Mouse (Mus musculus): ENCODE data around the gene Trp53rkb. TPM values are rescaled to one million over a fixed set of nuclear protein-coding genes. Genes with fewer than 3 reads are reported as not detected.

The Trp53rkb gene
- polyA plus RNA-seq, 1 experiment from 2014 or later: 7.8 TPM

- no peaks in the 10 kb centered on the region for H3K4me1 ChIP-seq
- H3K4me3 ChIP-seq (replicated peaks): no peak overlapping the region
- no peaks in the 10 kb centered on the region for H3K9me3 ChIP-seq
- no peaks in the 10 kb centered on the region for H3K27me3 ChIP-seq (replicated peaks)
- peaks cover 13% of the 10 kb centered on the region; the same call in 1 of the 2 replicates for H3K36me3 ChIP-seq
- no peak for ATAC-seq (ENCODE audit: insufficient read depth, low FRiP score, low read depth)
- H3K4me2 ChIP-seq: no peak overlapping the region
- no peak overlapping the region for H3K9ac ChIP-seq
- 86% methylated on average over 7 of the region's 7 CpGs for WGBS
- no peak overlapping the region for H3K27ac ChIP-seq
These were observed 8.1 kb downstream of the Trp53rkb start for GRCm38 (mm10) chr2:166800473-166800857.

- WGBS: 64% methylated on average over 2 of the region's 2 CpGs
- no peak for ATAC-seq (ENCODE audit: insufficient read depth, low FRiP score, low read depth)
- H3K4me2 ChIP-seq: no peak overlapping the region
- peaks cover 7% of the 10 kb centered on the region; the same call in 1 of the 2 replicates for H3K36me3 ChIP-seq
- no peaks in the 10 kb centered on the region for H3K27me3 ChIP-seq (replicated peaks)
- H3K27ac ChIP-seq: no peak overlapping the region
- 0 out of 2 replicates have a peak, but pooled peaks cover 2% of the 10 kb centered on the region for H3K4me1 ChIP-seq
- no peak overlapping the region for H3K9ac ChIP-seq
- H3K9me3 ChIP-seq: no peaks in the 10 kb centered on the region
- no peak overlapping the region for H3K4me3 ChIP-seq (replicated peaks)
These were observed 9.1 kb downstream of the Trp53rkb start for GRCm38 (mm10) chr2:166801436-166801835.

GRCm38 (mm10) chr2:166803298-166803697, 11.0 kb downstream of the Trp53rkb start:
- H3K4me1 ChIP-seq: peaks cover 7% of the 10 kb centered on the region; the same call in 1 of the 2 replicates
- WGBS: 76% methylated on average over 3 of the region's 3 CpGs
- H3K9me3 ChIP-seq: no peaks in the 10 kb centered on the region
- no peak overlapping the region for H3K4me2 ChIP-seq
- H3K27ac ChIP-seq: no peak overlapping the region
- no peaks in the 10 kb centered on the region for H3K36me3 ChIP-seq
- H3K27me3 ChIP-seq (replicated peaks): no peaks in the 10 kb centered on the region
- no peak for ATAC-seq (ENCODE audit: insufficient read depth, low FRiP score, low read depth)
- no peak overlapping the region for H3K9ac ChIP-seq
- H3K4me3 ChIP-seq (replicated peaks): no peak overlapping the region

- Histone ChIP-seq H3K4me1 (peaks cover 7% of the 10 kb centered on the region; the same call in 1 of the 2 replicates), H3K36me3 (no peaks in the 10 kb centered on the region), H3K4me2 (peak within 1 kb of the TSS; percentile 91), H3K9me3 (no peaks in the 10 kb centered on the region), H3K27me3 (replicated peaks) (no peaks in the 10 kb centered on the region), H3K4me3 (replicated peaks) (peak within 1 kb of the TSS; percentile 85), H3K9ac (peak within 1 kb of the TSS; percentile 83), H3K27ac (peak within 1 kb of the TSS; percentile 85)
- ATAC-seq (ENCODE audit: insufficient read depth, low FRiP score, low read depth): peak; percentile 89
- WGBS: under 1% methylated on average over 71 of the region's 76 CpGs
These were observed 13.2 kb downstream of the Trp53rkb start, which contains the start of gene Arfgef2 for GRCm38 (mm10) chr2:166805250-166806172. Gene Arfgef2 (plus strand): TSS chr2:166805588.

GRCm38 (mm10) chr2:166806173-166806705, 13.9 kb downstream of the Trp53rkb start:
- H3K27me3 ChIP-seq (replicated peaks): no peaks in the 10 kb centered on the region
- ATAC-seq (ENCODE audit: insufficient read depth, low FRiP score, low read depth): peak; percentile 8; the same call in 1 of the 2 replicates
- no peaks in the 10 kb centered on the region for H3K36me3 ChIP-seq
- H3K4me1 ChIP-seq: peaks cover 7% of the 10 kb centered on the region; the same call in 1 of the 2 replicates
- H3K4me2 ChIP-seq: peak overlapping the region; percentile 91
- H3K27ac ChIP-seq: peak overlapping the region; percentile 85
- peak overlapping the region; percentile 85 for H3K4me3 ChIP-seq (replicated peaks)
- 16% methylated on average over 14 of the region's 14 CpGs for WGBS
- H3K9ac ChIP-seq: peak overlapping the region; percentile 83
- H3K9me3 ChIP-seq: no peaks in the 10 kb centered on the region

GRCm38 (mm10) chr2:166806813-166807212, 14.5 kb downstream of the Trp53rkb start:
- ATAC-seq (ENCODE audit: insufficient read depth, low FRiP score, low read depth): no peak
- Histone ChIP-seq H3K4me1 (peaks cover 7% of the 10 kb centered on the region; the same call in 1 of the 2 replicates), H3K9me3 (no peaks in the 10 kb centered on the region), H3K4me3 (replicated peaks) (peak overlapping the region; percentile 85; the same call in 1 of the 2 replicates), H3K9ac (no peak overlapping the region), H3K27ac (no peak overlapping the region), H3K36me3 (no peaks in the 10 kb centered on the region), H3K4me2 (peak overlapping the region; percentile 91), H3K27me3 (replicated peaks) (no peaks in the 10 kb centered on the region)
- WGBS: 72% methylated on average over 6 of the region's 6 CpGs

GRCm38 (mm10) chr2:166809499-166809898, 17.2 kb downstream of the Trp53rkb start:
- Histone ChIP-seq H3K4me3 (replicated peaks) (no peak overlapping the region), H3K4me1 (peaks cover 7% of the 10 kb centered on the region; the same call in 1 of the 2 replicates), H3K9me3 (no peaks in the 10 kb centered on the region), H3K27ac (no peak overlapping the region), H3K27me3 (replicated peaks) (no peaks in the 10 kb centered on the region), H3K9ac (no peak overlapping the region), H3K36me3 (no peaks in the 10 kb centered on the region), H3K4me2 (no peak overlapping the region)
- 88% methylated on average over 5 of the region's 5 CpGs for WGBS
- ATAC-seq (ENCODE audit: insufficient read depth, low FRiP score, low read depth): no peak

- H3K27ac ChIP-seq: no peak overlapping the region
- H3K9me3 ChIP-seq: no peaks in the 10 kb centered on the region
- H3K4me1 ChIP-seq: peaks cover 7% of the 10 kb centered on the region; the same call in 1 of the 2 replicates
- H3K4me2 ChIP-seq: no peak overlapping the region
- H3K9ac ChIP-seq: no peak overlapping the region
- WGBS: 85% methylated on average over 10 of the region's 10 CpGs
- no peak for ATAC-seq (ENCODE audit: insufficient read depth, low FRiP score, low read depth)
- no peaks in the 10 kb centered on the region for H3K36me3 ChIP-seq
- H3K27me3 ChIP-seq (replicated peaks): no peaks in the 10 kb centered on the region
- no peak overlapping the region for H3K4me3 ChIP-seq (replicated peaks)
These were observed 18.5 kb downstream of the Trp53rkb start for GRCm38 (mm10) chr2:166810821-166811220.

GRCm38 (mm10) chr2:166818463-166819143, 26.3 kb downstream of the Trp53rkb start:
- Histone ChIP-seq H3K4me1 (no peaks in the 10 kb centered on the region), H3K4me2 (no peak overlapping the region), H3K27ac (no peak overlapping the region), H3K36me3 (no peaks in the 10 kb centered on the region), H3K9ac (no peak overlapping the region), H3K4me3 (replicated peaks) (no peak overlapping the region), H3K9me3 (no peaks in the 10 kb centered on the region), H3K27me3 (replicated peaks) (no peaks in the 10 kb centered on the region)
- no peak for ATAC-seq (ENCODE audit: insufficient read depth, low FRiP score, low read depth)
- 78% methylated on average over 9 of the region's 9 CpGs for WGBS

- Histone ChIP-seq H3K27ac (no peak overlapping the region), H3K36me3 (no peaks in the 10 kb centered on the region), H3K4me3 (replicated peaks) (no peak overlapping the region), H3K4me2 (no peak overlapping the region), H3K27me3 (replicated peaks) (no peaks in the 10 kb centered on the region), H3K9ac (no peak overlapping the region), H3K9me3 (no peaks in the 10 kb centered on the region), H3K4me1 (no peaks in the 10 kb centered on the region)
- ATAC-seq (ENCODE audit: insufficient read depth, low FRiP score, low read depth): no peak
- WGBS: 77% methylated on average over 8 of the region's 8 CpGs
These were observed 27.5 kb downstream of the Trp53rkb start for GRCm38 (mm10) chr2:166819849-166820248.

GRCm38 (mm10) chr2:166820844-166821243, 28.5 kb downstream of the Trp53rkb start:
- no peaks in the 10 kb centered on the region for H3K4me1 ChIP-seq
- H3K4me3 ChIP-seq (replicated peaks): no peak overlapping the region
- H3K9ac ChIP-seq: no peak overlapping the region
- WGBS: 60% methylated on average over 2 of the region's 2 CpGs
- ATAC-seq (ENCODE audit: insufficient read depth, low FRiP score, low read depth): no peak
- no peaks in the 10 kb centered on the region for H3K9me3 ChIP-seq
- no peaks in the 10 kb centered on the region for H3K27me3 ChIP-seq (replicated peaks)
- no peak overlapping the region for H3K4me2 ChIP-seq
- H3K27ac ChIP-seq: no peak overlapping the region
- no peaks in the 10 kb centered on the region for H3K36me3 ChIP-seq

Measured in stomach, embryonic 15.5 days (tissue).